Mouse (Mus musculus) embryonic facial prominence, embryonic 15.5 days (tissue): ENCODE data around the gene Alpl. TPM values are rescaled to one million over a fixed set of nuclear protein-coding genes. Genes with fewer than 3 reads are reported as not detected.

Experiments used
- ATAC-seq: fragments of 200-750 bp; cut with Nextera tagmentation; 2 replicates; pipeline ENCODE4 v1.8.0; 2017; ENCODE audit warnings: low read depth, moderate TSS enrichment; ENCODE audit not compliant: insufficient number of reproducible peaks, low FRiP score, low TSS enrichment
- H3K27ac ChIP-seq: fragments of 300-500 bp; sonication (generic); replicated peaks from 2 replicates; pipeline ENCODE4 v1.5.1; 2015; ENCODE audit warnings: mild to moderate bottlenecking, inconsistent platforms
- H3K27me3 ChIP-seq: fragments of 300-500 bp; sonication (generic); 2 replicates; pipeline ENCODE4 v1.6.1; 2015; ENCODE audit warnings: inconsistent platforms
- H3K36me3 ChIP-seq: fragments of 300-500 bp; sonication (generic); 2 replicates; pipeline ENCODE4 v1.6.1; 2015; ENCODE audit warnings: mild to moderate bottlenecking, inconsistent platforms
- H3K4me1 ChIP-seq: fragments of 300-500 bp; sonication (generic); 2 replicates; pipeline ENCODE4 v1.6.1; 2015; ENCODE audit warnings: inconsistent platforms
- H3K4me2 ChIP-seq: fragments of 300-500 bp; sonication (generic); replicated peaks from 2 replicates; pipeline ENCODE4 v1.6.1; 2015; ENCODE audit warnings: mild to moderate bottlenecking, inconsistent platforms
- H3K4me3 ChIP-seq: fragments of 300-500 bp; sonication (generic); replicated peaks from 2 replicates; pipeline ENCODE4 v1.5.1; 2015; ENCODE audit warnings: mild to moderate bottlenecking, inconsistent platforms
- H3K9ac ChIP-seq: fragments of 300-500 bp; sonication (generic); 2 replicates; pipeline ENCODE4 v1.6.1; 2015; ENCODE audit warnings: inconsistent platforms
- H3K9me3 ChIP-seq: fragments of 300-500 bp; sonication (generic); replicated peaks from 2 replicates; pipeline ENCODE4 v1.6.1; 2016; ENCODE audit warnings: inconsistent platforms
- WGBS: fragments of 180-500 bp; shearing (Covaris S2); methylation state at CpG from one replicate; pipeline ENCODE4 v1.1.7; 2015; 5-methylcytosine and 5-hydroxymethylcytosine counted together
- polyA plus RNA-seq: library from polyadenylated mRNA; unstranded; fragments of >200 nt; fragmentation: Nextera tagmentation; extraction: Ambion mirVana; gene quantifications from 2 replicates; pipeline ENCODE4 v1.2.1, GENCODE M21; 2015

The Alpl gene
- polyA plus RNA-seq, 1 experiment from 2014 or later: 160 TPM

DNA sequence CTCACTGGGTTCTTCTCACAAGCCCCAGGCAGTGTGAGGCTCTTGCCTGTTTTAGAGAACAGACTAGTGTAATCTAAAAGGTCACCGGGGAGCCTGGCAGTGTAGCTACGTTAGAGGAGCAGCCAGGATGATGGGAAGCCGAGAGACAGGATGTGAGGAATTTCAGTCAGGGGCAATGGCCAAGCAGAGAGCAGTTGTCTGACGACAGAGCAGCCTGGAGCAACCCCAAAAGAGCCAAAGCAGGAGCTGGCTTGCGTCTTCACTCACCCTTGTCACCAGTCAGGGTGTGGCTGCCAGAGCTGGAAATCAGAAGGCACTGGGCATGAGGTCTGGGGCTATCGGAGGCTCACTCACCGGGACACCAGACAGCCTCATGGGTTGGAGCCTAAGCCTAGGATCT lies 26.5 kb downstream of the Alpl start:
- no peak for ATAC-seq
- Histone ChIP-seq H3K36me3 (no peaks in the 10 kb centered on the region), H3K4me1 (peaks cover 80% of the 10 kb centered on the region), H3K9me3 (no peaks in the 10 kb centered on the region), H3K27me3 (no peaks in the 10 kb centered on the region), H3K4me3 (no peak overlapping the region), H3K4me2 (no peak overlapping the region), H3K9ac (no peak overlapping the region), H3K27ac (no peak overlapping the region)
- 36% methylated on average over 7 of the region's 7 CpGs for WGBS

DNA sequence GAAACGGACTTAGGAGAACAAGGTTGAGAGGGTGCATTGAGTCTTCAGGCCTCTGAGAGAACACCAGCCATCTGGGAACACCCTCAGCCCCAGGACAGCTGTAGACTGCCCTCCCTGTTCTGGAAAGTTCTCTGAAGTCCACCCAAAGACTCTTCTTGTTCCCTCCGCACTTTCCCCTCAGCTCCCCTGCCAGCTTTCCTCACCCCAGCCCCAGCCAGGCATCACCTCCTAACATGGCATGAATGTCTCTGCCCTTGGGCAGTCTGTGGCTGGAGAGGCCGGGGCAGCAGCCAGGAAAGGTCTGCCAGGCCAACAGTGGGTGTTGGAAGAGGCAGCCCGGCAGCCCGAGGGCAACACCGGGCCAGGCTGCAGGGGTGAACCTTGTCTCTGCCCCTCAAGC lies 27.4 kb downstream of the Alpl start:
- H3K27ac ChIP-seq: no peak overlapping the region
- no peak for ATAC-seq
- no peak overlapping the region for H3K9ac ChIP-seq
- 74% methylated on average over 6 of the region's 6 CpGs for WGBS
- no peaks in the 10 kb centered on the region for H3K9me3 ChIP-seq
- H3K4me3 ChIP-seq: no peak overlapping the region
- H3K4me1 ChIP-seq: peaks cover 72% of the 10 kb centered on the region
- no peaks in the 10 kb centered on the region for H3K27me3 ChIP-seq
- no peaks in the 10 kb centered on the region for H3K36me3 ChIP-seq
- H3K4me2 ChIP-seq: no peak overlapping the region

DNA sequence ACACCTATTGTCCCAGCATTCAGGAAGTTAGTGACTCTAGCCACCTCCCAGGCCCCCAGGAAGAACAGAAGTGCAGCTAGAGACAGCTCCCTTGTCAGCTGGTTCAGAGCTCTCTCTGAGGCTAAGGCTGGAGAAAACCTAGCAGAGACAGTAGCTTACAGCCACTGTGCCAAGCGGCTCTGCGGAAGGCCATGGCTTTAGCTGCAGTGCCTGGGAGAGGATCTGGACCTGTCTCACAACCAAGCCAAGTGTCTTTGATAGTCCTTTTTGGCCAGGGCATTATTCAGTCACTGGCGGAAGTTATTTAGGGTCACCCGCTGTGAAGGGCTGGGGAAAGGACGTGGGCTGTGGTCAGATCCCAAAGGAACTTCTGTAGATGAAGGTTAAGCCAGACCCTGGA lies 27.8 kb downstream of the Alpl start:
- no peak overlapping the region for H3K4me3 ChIP-seq
- H3K36me3 ChIP-seq: no peaks in the 10 kb centered on the region
- H3K9ac ChIP-seq: no peak overlapping the region
- no peak overlapping the region for H3K4me2 ChIP-seq
- H3K9me3 ChIP-seq: no peaks in the 10 kb centered on the region
- H3K27ac ChIP-seq: no peak overlapping the region
- H3K4me1 ChIP-seq: peaks cover 67% of the 10 kb centered on the region
- H3K27me3 ChIP-seq: no peaks in the 10 kb centered on the region
- 80% methylated on average over 5 of the region's 5 CpGs for WGBS
- no peak for ATAC-seq

DNA sequence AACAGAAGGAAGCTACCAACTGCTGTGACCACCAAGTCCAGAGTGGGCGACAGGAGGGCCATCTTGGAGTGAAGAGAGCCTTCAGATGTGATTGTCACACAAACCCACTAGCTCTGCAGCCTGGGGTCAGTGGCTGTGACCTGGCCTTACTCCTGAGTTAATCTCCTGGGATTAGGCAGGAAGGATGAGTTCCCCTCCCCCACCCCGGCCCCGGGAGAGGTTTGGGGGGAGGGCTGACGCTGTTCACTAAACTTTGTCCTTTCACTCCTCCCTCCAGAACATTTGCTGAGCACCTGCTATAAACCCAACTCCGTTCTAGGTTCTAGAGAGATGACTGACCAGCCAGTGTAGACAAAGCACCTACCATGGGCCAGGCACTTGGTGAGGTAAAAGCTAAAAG lies 29.8 kb downstream of the Alpl start:
- WGBS: 30% methylated on average over 5 of the region's 5 CpGs
- H3K9me3 ChIP-seq: no peaks in the 10 kb centered on the region
- H3K4me3 ChIP-seq: no peak overlapping the region

DNA sequence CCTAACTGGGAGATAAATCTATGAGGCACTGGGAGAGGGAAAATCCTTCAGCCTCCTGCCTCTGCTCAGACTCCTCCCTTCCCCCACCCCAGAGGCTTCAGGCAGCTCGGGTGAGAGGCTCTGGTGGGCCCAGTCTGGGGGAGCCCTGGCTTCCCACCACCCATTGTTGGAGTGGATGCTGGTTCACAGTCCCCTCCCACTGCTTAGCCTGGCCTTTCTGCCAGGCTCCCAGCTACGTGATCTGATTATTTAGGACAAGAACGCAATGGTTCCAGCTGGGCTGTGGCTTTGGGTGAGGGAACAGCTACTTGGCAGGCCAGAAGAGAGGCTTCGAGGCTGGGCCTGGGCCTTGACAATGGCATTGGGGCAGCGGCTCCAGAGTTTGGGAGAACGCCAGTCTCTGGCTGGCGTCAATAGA lies 30.6 kb downstream of the Alpl start:
- H3K4me1 ChIP-seq: peaks cover 44% of the 10 kb centered on the region
- peak overlapping the region; percentile 56 for H3K27ac ChIP-seq
- H3K4me2 ChIP-seq: no peak overlapping the region
- H3K36me3 ChIP-seq: no peaks in the 10 kb centered on the region
- no peak overlapping the region; the same call in 1 of the 2 replicates for H3K9ac ChIP-seq
- H3K9me3 ChIP-seq: no peaks in the 10 kb centered on the region
- WGBS: 39% methylated on average over 7 of the region's 7 CpGs
- no peak overlapping the region for H3K4me3 ChIP-seq
- ATAC-seq: peak; percentile 71
- H3K27me3 ChIP-seq: no peaks in the 10 kb centered on the region

More for the DNA sequence above, 29.8 kb downstream of the Alpl start:
- no peak overlapping the region for H3K9ac ChIP-seq
- ATAC-seq: no peak
- no peaks in the 10 kb centered on the region for H3K27me3 ChIP-seq
- H3K4me1 ChIP-seq: peaks cover 51% of the 10 kb centered on the region
- 0 out of 2 replicates have a peak overlapping the region, but pooled peaks have one; percentile 56 for H3K27ac ChIP-seq
- no peaks in the 10 kb centered on the region for H3K36me3 ChIP-seq
- no peak overlapping the region for H3K4me2 ChIP-seq

DNA sequence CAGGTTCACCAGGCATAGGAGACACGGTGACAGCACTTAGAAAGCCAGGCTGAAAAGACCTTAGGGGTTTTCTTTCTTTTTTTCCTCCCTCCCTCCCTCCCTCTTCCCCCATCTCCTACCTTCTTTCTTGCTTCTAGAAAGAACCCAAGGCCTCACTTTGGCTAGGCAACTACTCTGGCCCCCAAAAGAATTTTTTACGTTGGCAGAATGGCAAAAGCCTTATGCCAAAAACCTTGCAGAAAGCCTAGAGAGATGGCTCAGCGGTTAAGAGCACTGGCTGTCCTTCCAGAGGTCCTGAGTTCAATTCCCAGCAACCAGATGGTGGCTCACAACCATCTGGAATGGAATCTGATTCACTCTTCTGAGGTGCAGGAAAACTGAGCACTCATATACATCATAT lies 31.6 kb downstream of the Alpl start:
- Histone ChIP-seq H3K9ac (no peak overlapping the region), H3K36me3 (no peaks in the 10 kb centered on the region), H3K4me2 (no peak overlapping the region), H3K9me3 (no peaks in the 10 kb centered on the region), H3K27me3 (no peaks in the 10 kb centered on the region), H3K4me1 (peaks cover 35% of the 10 kb centered on the region), H3K27ac (0 out of 2 replicates have a peak overlapping the region, but pooled peaks have one; percentile 23), H3K4me3 (no peak overlapping the region)
- 56% methylated on average over 3 of the region's 3 CpGs for WGBS
- ATAC-seq: no peak

DNA sequence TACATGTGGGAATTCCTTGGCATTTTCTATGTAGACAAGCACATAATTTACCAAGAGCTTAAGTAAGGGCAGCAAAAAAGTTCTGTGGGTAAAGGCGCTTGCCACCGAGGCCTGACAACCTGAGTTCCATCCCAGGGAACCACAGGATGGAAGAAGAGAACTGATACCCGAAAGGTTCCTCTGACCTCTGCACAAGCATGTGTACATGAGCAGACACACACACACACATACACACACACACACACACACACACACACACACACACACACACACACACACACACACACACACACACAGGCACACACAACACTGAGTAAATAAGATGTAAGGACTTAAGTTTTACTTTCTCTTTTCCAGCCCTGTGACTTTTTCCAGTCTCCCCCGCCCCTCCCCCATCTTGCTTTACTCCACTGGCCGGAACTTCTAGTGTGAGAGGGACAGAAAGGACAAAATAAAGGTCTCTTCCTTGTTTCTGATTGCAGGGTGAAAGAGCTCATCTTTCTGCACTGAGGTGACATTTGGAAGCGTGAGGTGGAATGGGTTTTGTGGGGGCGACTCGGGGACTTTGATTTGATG lies 32.2 kb downstream of the Alpl start:
- Histone ChIP-seq H3K27ac (peak overlapping the region; percentile 23; the same call in 1 of the 2 replicates), H3K36me3 (no peaks in the 10 kb centered on the region), H3K9me3 (no peaks in the 10 kb centered on the region), H3K4me2 (no peak overlapping the region), H3K27me3 (no peaks in the 10 kb centered on the region), H3K4me3 (no peak overlapping the region), H3K9ac (no peak overlapping the region), H3K4me1 (peaks cover 30% of the 10 kb centered on the region)
- 59% methylated on average over 8 of the region's 8 CpGs for WGBS
- ATAC-seq: no peak

DNA sequence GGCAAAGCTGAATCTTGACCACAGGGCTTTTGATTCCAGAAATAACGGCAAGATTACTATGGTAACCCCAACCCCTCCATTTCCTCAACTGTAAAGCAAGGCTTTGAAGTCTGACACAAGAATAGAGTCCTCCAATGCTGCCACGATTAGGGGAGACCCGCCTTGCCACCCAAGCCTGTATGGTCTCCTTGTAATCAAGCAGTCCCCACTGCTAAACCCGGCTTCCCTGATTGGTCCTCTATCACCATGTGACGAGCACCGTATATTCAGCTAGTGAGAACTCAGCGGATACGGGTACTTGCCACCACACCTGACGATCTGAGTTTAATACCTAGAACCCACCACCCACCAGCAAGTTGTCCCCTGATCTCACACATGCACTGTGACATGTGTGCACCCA lies 33.3 kb downstream of the Alpl start:
- WGBS: 71% methylated on average over 9 of the region's 9 CpGs
- Histone ChIP-seq H3K4me2 (no peak overlapping the region), H3K36me3 (no peaks in the 10 kb centered on the region), H3K4me1 (peaks cover 23% of the 10 kb centered on the region), H3K9ac (no peak overlapping the region), H3K4me3 (no peak overlapping the region), H3K27ac (no peak overlapping the region), H3K9me3 (no peaks in the 10 kb centered on the region), H3K27me3 (no peaks in the 10 kb centered on the region)
- peak; percentile 36; the same call in 1 of the 2 replicates for ATAC-seq

DNA sequence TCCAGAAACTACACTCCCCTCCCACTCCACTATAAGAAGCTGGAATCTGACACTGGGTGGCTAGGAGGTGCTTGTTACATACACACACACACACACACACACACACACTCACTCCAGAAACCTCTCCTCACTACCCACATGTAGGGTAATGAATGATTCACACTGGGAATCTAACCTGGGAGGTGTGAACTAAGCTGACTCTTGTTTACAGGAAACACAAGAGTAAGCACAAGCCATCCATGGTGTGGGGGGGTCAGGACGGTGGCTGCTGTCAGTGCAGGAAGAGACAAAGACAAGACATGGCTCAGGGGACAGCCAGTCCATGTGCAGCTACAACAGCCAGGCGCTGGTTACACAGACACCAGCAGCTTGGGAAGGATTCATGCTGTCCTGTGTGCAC lies 41.7 kb downstream of the Alpl start:
- Histone ChIP-seq H3K4me2 (no peak overlapping the region), H3K4me3 (no peak overlapping the region), H3K9ac (no peak overlapping the region), H3K4me1 (peaks cover 40% of the 10 kb centered on the region), H3K27me3 (no peaks in the 10 kb centered on the region), H3K9me3 (no peaks in the 10 kb centered on the region), H3K36me3 (no peaks in the 10 kb centered on the region), H3K27ac (no peak overlapping the region)
- no peak for ATAC-seq
- WGBS: 63% methylated on average over 2 of the region's 2 CpGs

DNA sequence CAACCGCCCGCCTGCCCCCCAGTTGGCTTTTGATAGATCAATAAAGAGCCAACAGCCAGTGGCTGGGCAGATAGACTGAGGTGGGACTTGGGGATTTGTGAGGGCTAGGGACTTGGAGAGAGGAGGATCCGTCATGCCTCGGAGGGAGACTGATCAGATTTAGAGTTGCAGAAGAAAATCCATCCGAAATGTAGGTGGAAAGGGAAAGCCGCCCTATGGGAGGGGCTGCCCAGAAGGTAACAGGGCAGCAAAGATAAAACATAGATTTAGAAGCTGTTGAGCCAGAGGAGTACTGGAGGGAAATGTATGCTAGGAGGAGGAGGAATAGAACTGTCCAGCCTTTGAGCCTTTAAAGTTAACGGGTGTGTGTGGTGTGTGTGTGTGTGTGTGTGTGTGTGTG lies 43.0 kb downstream of the Alpl start:
- WGBS: 72% methylated on average over 7 of the region's 7 CpGs
- H3K4me2 ChIP-seq: no peak overlapping the region
- H3K27ac ChIP-seq: no peak overlapping the region
- peaks cover 39% of the 10 kb centered on the region for H3K4me1 ChIP-seq
- no peaks in the 10 kb centered on the region for H3K9me3 ChIP-seq
- no peak overlapping the region for H3K4me3 ChIP-seq
- ATAC-seq: no peak
- no peaks in the 10 kb centered on the region for H3K27me3 ChIP-seq
- H3K36me3 ChIP-seq: no peaks in the 10 kb centered on the region
- H3K9ac ChIP-seq: no peak overlapping the region

DNA sequence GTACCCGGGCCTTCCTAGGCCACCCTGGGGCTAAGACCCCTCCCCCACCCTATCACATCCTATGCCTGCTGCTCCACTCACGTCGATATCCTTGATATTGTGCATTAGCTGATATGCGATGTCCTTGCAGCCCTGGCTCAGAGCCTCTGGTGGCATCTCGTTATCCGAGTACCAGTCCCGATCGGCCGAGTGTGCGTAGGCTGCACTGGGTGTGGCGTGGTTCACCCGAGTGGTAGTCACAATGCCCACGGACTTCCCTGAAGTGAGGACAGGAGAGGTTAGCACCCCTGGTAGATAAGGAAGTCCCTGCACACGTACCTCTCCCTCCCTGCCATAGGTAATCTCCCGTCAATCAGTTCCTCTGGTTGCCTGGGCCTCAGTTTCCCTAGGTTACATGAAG lies 43.7 kb downstream of the Alpl start:
- Histone ChIP-seq H3K4me1 (peaks cover 39% of the 10 kb centered on the region), H3K4me2 (no peak overlapping the region), H3K27ac (no peak overlapping the region; the same call in 1 of the 2 replicates), H3K4me3 (no peak overlapping the region), H3K36me3 (no peaks in the 10 kb centered on the region), H3K9me3 (no peaks in the 10 kb centered on the region), H3K9ac (no peak overlapping the region), H3K27me3 (no peaks in the 10 kb centered on the region)
- WGBS: 55% methylated on average over 15 of the region's 15 CpGs
- ATAC-seq: no peak

DNA sequence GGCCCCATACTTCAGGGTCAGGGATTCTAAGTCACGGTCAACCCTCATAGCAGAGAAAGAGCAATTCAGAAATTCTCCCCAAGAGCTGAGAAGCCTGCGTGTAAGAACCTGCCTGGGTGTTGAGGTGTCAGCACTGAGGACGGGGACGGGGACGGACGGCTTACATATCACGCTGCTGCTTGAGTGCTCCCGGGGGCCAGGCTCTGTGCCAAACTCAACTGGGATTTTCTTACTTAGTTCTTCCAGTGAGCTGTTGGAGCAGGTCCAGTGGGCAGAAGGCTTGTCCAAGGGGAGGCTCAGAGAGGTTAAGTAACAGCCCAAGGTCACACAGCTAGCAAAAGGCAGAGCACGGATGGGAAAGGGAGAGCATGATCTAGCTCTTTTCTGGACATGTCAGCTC lies 44.5 kb downstream of the Alpl start:
- Histone ChIP-seq H3K9ac (no peak overlapping the region), H3K36me3 (no peaks in the 10 kb centered on the region), H3K4me1 (peaks cover 39% of the 10 kb centered on the region), H3K4me3 (no peak overlapping the region), H3K27me3 (no peaks in the 10 kb centered on the region), H3K4me2 (0 out of 2 replicates have a peak overlapping the region, but pooled peaks have one; percentile 6), H3K27ac (peak overlapping the region; percentile 72), H3K9me3 (no peaks in the 10 kb centered on the region)
- 44% methylated on average over 9 of the region's 9 CpGs for WGBS
- ATAC-seq: no peak
